Mouse (Mus musculus) cortical plate, adult 2 months (tissue): ENCODE measurements at regions not wholly inside any gene's neighbourhood (a gene's known extent, or its start where the extent isn't known, plus 50 kb on each side); places are given as distances from the start of the nearest gene placed in this dataset.

Source experiments
- H3K27ac ChIP-seq: fragments of 200-500 bp; 2 replicates; pipeline ENCODE4 v1.5.1; 2012; ENCODE audit warnings: low read length, control low read depth, inconsistent platforms; ENCODE audit not compliant: insufficient read depth
- H3K4me1 ChIP-seq: fragments of 200-500 bp; 2 replicates; pipeline ENCODE4 v1.6.1; 2011; ENCODE audit warnings: low read length; ENCODE audit not compliant: control insufficient read depth, insufficient read depth
- H3K4me3 ChIP-seq: fragments of 200-500 bp; 2 replicates; pipeline ENCODE4 v1.5.1; 2011; ENCODE audit warnings: mild to moderate bottlenecking, low read length, control low read depth; ENCODE audit not compliant: insufficient read depth
- CTCF ChIP-seq: fragments of 200-500 bp; IDR thresholded peaks from 2 replicates; pipeline ENCODE4 v1.5.1; 2011; ENCODE audit warnings: mild to moderate bottlenecking, control low read depth, low read length; ENCODE audit not compliant: insufficient read depth; ENCODE audit errors: extremely low read depth
- POLR2A ChIP-seq: fragments of 200-500 bp; IDR thresholded peaks from 2 replicates; pipeline ENCODE4 v1.6.1; 2011; ENCODE audit warnings: mild to moderate bottlenecking, low read length, control low read depth; ENCODE audit not compliant: insufficient read depth; ENCODE audit errors: extremely low read depth

DNA sequence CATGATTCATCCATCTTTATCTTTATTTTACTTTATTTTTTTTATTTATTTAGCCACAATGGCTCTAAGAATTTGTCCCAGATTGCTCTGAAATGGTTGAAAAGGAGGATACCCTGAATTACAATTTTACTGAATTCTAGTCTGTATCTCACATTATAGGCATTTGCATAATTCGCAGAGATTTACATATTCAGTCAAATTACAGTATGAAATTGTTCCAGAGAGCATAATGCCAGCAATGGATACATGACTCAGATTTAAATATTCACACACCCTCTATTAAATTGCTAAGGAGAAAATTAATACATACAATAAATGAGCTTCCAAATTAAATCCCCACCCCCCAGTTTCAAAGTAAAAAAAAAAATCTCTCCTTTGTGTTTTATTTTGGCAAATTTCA lies 238.8 kb upstream of the Cwc22 start:
- TF ChIP-seq CTCF: no peak
- TF ChIP-seq POLR2A: no peak
- Histone ChIP-seq H3K4me1 (no peaks in the 10 kb centered on the region), H3K4me3 (no peak overlapping the region), H3K27ac (no peak overlapping the region)

GRCm38 (mm10) chr2:78173784-78174183 lies 227.6 kb upstream of the Cwc22 start:
- H3K4me3 ChIP-seq: no peak overlapping the region
- no peak for TF ChIP-seq POLR2A
- no peak for TF ChIP-seq CTCF
- no peaks in the 10 kb centered on the region for H3K4me1 ChIP-seq
- H3K27ac ChIP-seq: no peak overlapping the region

DNA sequence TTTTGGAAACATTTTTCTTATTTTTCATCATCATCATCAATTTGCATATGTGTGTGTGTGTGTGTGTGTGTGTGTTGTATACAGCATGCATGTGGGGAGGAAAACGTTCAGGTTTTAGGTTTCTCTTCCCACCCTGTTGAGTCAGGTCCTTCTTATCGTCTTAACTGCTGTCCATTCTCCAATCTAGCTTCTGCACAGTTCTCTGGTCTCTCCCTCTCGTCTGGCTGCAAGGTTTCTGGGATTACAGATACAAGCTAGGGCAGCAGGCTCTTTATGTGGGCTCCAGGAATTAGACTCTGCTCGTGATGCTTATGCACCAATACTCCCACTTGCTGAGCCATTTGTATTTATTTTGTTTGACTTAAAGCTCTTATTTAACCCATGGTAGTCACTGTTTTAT lies 226.6 kb upstream of the Cwc22 start:
- TF ChIP-seq POLR2A (no peak), CTCF (no peak)
- H3K4me3 ChIP-seq: no peak overlapping the region
- H3K4me1 ChIP-seq: no peaks in the 10 kb centered on the region
- no peak overlapping the region for H3K27ac ChIP-seq

- H3K27ac ChIP-seq: no peak overlapping the region
- no peaks in the 10 kb centered on the region for H3K4me1 ChIP-seq
- TF ChIP-seq POLR2A (no peak), CTCF (no peak)
- no peak overlapping the region for H3K4me3 ChIP-seq
Observed at GRCm38 (mm10) chr2:78170162-78170747, 224.1 kb upstream of the Cwc22 start.

GRCm38 (mm10) chr2:78165429-78165828 lies 219.3 kb upstream of the Cwc22 start:
- TF ChIP-seq POLR2A (no peak), CTCF (no peak)
- Histone ChIP-seq H3K4me3 (no peak overlapping the region), H3K27ac (no peak overlapping the region), H3K4me1 (no peaks in the 10 kb centered on the region)

DNA sequence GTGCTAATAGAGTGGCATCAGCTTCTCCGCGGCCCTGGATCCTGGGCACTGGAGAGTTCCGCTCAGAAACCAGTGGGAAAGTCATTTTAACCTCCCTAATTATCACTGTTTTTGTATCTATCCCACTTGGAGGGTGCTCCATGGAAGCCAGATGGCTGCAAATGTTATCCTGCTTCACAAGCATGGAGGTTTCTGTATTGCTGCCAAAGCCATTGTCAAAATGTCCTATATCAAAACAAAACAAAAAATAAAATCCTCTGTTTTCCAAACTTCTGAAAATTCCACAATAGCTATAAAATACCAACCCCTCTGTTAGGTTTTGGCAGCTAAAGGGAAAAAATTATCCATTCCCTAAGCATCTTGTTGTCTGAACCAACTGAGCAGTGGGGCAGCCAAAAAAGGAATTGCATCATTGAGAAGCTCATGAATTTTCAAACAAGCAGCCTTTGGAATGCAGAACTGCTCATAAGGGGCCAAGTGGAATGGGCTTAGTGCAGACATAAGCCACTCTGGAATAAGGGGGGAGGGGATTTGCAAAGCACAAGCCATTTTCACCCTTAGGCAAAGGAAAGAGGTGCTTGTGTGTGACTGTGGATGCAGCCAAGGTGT lies 213.8 kb upstream of the Cwc22 start:
- H3K4me3 ChIP-seq: no peak overlapping the region
- no peak for TF ChIP-seq POLR2A
- no peak for TF ChIP-seq CTCF
- H3K27ac ChIP-seq: no peak overlapping the region
- H3K4me1 ChIP-seq: peaks cover 2% of the 10 kb centered on the region; the same call in 1 of the 2 replicates

GRCm38 (mm10) chr2:78110335-78110734 lies 164.2 kb upstream of the Cwc22 start:
- no peak overlapping the region for H3K27ac ChIP-seq
- H3K4me1 ChIP-seq: no peaks in the 10 kb centered on the region
- TF ChIP-seq POLR2A: no peak
- no peak for TF ChIP-seq CTCF
- H3K4me3 ChIP-seq: no peak overlapping the region

DNA sequence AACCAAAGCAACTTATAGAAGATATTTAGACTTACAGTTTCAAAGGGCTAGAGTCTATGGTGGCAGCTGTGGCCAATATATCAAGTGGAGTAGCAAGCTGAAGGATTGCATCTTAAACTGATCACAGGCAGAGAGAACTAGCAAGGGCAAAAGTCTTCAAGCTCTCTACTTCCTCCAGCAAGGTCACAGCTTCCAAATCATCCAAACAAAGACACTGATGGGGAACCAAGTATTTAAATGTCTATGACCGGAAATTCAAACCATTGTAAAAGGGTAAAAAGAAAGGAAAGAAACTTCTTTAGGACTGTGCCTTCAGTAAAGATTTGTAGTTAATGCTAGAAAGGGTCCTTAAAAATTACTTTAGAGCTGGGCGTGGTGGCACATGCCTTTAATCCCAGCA lies 149.4 kb upstream of the Cwc22 start:
- TF ChIP-seq POLR2A (no peak), CTCF (no peak)
- Histone ChIP-seq H3K27ac (no peak overlapping the region), H3K4me3 (no peak overlapping the region), H3K4me1 (no peaks in the 10 kb centered on the region)

- Histone ChIP-seq H3K4me3 (no peak overlapping the region), H3K27ac (no peak overlapping the region), H3K4me1 (no peaks in the 10 kb centered on the region)
- TF ChIP-seq POLR2A: no peak
- TF ChIP-seq CTCF: no peak
Observed at GRCm38 (mm10) chr2:78094921-78095320, 148.7 kb upstream of the Cwc22 start.

- Histone ChIP-seq H3K4me3 (no peak overlapping the region), H3K4me1 (no peaks in the 10 kb centered on the region), H3K27ac (no peak overlapping the region)
- no peak for TF ChIP-seq POLR2A
- TF ChIP-seq CTCF: no peak
Observed at GRCm38 (mm10) chr2:78064321-78065037, 118.3 kb upstream of the Cwc22 start.
